Mouse (Mus musculus) midbrain, embryonic 10.5 days (tissue): ENCODE measurements around the gene Ahctf1. TPM values are rescaled to one million over a fixed set of nuclear protein-coding genes. Genes with fewer than 3 reads are reported as not detected.
"Not testable (repeated sequence)": the region's sequence is repeated elsewhere in the genome, so short reads cannot be mapped to it uniquely, and the experiment has no call there.

ENCODE experiments used
- DNase-seq: peaks from one replicate; pipeline ENCODE4 v3.0.0-alpha.2; 2017; ENCODE audit warnings: low spot score
- H3K27ac ChIP-seq: fragments of 300-500 bp; sonication (generic); replicated peaks from 2 replicates; pipeline ENCODE4 v1.5.1; 2016; ENCODE audit warnings: mild to moderate bottlenecking
- H3K27me3 ChIP-seq: fragments of 300-500 bp; sonication (generic); 2 replicates; pipeline ENCODE4 v1.6.1; 2016; ENCODE audit warnings: low read depth, mild to moderate bottlenecking; ENCODE audit not compliant: poor library complexity, severe bottlenecking
- H3K36me3 ChIP-seq: fragments of 300-500 bp; sonication (generic); 2 replicates; pipeline ENCODE4 v1.6.1; 2016; ENCODE audit warnings: mild to moderate bottlenecking, moderate library complexity
- H3K4me1 ChIP-seq: fragments of 300-500 bp; sonication (generic); 2 replicates; pipeline ENCODE4 v1.6.1; 2016
- H3K4me3 ChIP-seq: fragments of 300-500 bp; sonication (generic); 2 replicates; pipeline ENCODE4 v1.5.1; 2016; ENCODE audit warnings: mild to moderate bottlenecking, moderate library complexity
- H3K9me3 ChIP-seq: fragments of 300-500 bp; sonication (generic); replicated peaks from 2 replicates; pipeline ENCODE4 v1.6.1; 2016; ENCODE audit warnings: mild to moderate bottlenecking
- WGBS: fragments of 180-500 bp; shearing (Covaris S2); methylation state at CpG from one replicate; pipeline ENCODE4 v1.1.7; 2016; 5-methylcytosine and 5-hydroxymethylcytosine counted together
- polyA plus RNA-seq: library from polyadenylated mRNA; unstranded; fragments of >200 nt; fragmentation: Nextera tagmentation; extraction: Ambion mirVana; gene quantifications from 2 replicates; pipeline ENCODE4 v1.2.1, GENCODE M21; 2016

The Ahctf1 gene
- polyA plus RNA-seq, 1 experiment from 2014 or later: 27.3 TPM

DNA sequence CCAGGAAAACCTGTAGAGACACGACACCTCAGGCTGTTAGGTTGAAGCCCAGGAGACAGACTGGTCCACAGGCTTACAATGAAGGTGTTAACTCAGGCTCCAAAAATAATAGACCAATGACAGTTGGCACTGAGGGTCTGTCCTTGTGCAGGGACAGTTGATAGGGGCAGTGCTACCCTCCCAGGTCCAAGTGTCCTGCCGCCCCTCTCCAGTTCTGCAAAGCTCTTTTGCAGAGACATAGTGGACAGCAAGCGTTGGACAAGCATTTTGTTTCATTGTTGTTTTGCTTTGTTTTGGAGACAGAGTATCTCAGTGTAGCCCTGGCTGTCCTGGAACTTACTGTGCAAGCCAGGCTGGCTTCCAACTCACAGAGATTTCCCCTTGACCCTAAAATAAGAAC lies 72.1 kb downstream of the Ahctf1 start:
- WGBS: 93% methylated on average over 3 of the region's 3 CpGs
- DNase-seq: no peak

GRCm38 (mm10) chr1:179728661-179729060 lies 74.8 kb downstream of the Ahctf1 start:
- Histone ChIP-seq H3K9me3 (no peaks in the 10 kb centered on the region), H3K27ac (no peak overlapping the region), H3K4me1 (no peaks in the 10 kb centered on the region), H3K36me3 (no peaks in the 10 kb centered on the region), H3K4me3 (no peak overlapping the region), H3K27me3 (no peaks in the 10 kb centered on the region)
- no peak for DNase-seq
- 88% methylated on average over 10 of the region's 10 CpGs for whole genome bisulfite sequencing

More for the DNA sequence above, 72.1 kb downstream of the Ahctf1 start:
- Histone ChIP-seq H3K4me3 (no peak overlapping the region), H3K9me3 (no peaks in the 10 kb centered on the region), H3K36me3 (no peaks in the 10 kb centered on the region), H3K27me3 (no peaks in the 10 kb centered on the region), H3K4me1 (no peaks in the 10 kb centered on the region), H3K27ac (no peak overlapping the region)

GRCm38 (mm10) chr1:179722811-179723469 lies 80.5 kb downstream of the Ahctf1 start:
- WGBS: 79% methylated on average over 8 of the region's 8 CpGs
- no peaks in the 10 kb centered on the region for H3K9me3 ChIP-seq
- H3K27ac ChIP-seq: no peak overlapping the region
- no peaks in the 10 kb centered on the region for H3K36me3 ChIP-seq
- no peaks in the 10 kb centered on the region for H3K27me3 ChIP-seq
- DNase-seq: no peak
- no peaks in the 10 kb centered on the region for H3K4me1 ChIP-seq
- H3K4me3 ChIP-seq: no peak overlapping the region

DNA sequence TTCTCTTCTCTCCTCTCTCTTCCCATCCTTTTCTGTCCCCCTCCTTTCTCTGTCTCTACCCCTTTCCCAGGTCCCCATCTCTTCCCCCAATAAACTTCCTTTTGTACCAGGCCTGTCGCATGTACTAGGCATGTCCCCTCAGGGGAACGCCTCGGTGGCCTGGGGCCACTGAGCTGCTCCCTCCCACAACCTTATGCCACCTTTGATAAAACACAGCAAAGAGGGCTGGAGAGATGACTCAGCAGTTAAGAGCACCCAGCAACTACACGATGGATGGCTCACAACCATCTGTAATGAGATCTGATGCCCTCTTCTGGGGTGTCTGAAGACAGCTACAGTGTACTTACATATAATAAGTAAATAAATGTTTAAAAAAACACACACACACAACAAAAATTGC lies 87.7 kb downstream of the Ahctf1 start:
- H3K4me1 ChIP-seq: no peaks in the 10 kb centered on the region
- peaks cover 6% of the 10 kb centered on the region; the same call in 1 of the 2 replicates for H3K9me3 ChIP-seq
- no peaks in the 10 kb centered on the region for H3K27me3 ChIP-seq
- DNase-seq: no peak
- no peak overlapping the region for H3K4me3 ChIP-seq
- WGBS: 95% methylated on average over 4 of the region's 4 CpGs
- no peak overlapping the region for H3K27ac ChIP-seq
- no peaks in the 10 kb centered on the region for H3K36me3 ChIP-seq

DNA sequence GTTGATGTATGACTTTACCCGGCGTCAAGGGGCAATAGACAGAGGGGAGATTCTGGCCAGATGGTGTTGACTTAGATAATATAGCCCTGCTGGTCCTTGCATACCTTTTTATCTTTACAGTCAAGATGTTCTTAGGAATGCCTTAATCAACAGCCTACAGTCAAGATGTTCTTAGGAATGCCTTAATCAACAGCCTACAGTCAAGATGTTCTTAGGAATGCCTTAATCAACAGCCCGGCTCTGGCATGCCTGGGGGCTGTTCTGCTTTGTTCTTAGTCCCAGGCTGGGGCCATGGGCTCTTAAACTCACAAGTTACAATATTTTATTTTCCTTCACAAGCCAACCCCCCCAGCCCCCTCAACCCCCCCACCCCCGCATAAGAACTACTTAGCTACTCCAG lies 88.2 kb downstream of the Ahctf1 start:
- not testable (repeated sequence) for H3K36me3 ChIP-seq, H3K9me3 ChIP-seq, DNase-seq, H3K27me3 ChIP-seq, H3K27ac ChIP-seq, H3K4me1 ChIP-seq, H3K4me3 ChIP-seq
- 90% methylated on average over 4 of the region's 4 CpGs for WGBS

GRCm38 (mm10) chr1:179713367-179713766 lies 90.1 kb downstream of the Ahctf1 start:
- Histone ChIP-seq H3K36me3 (no peaks in the 10 kb centered on the region), H3K4me1 (no peaks in the 10 kb centered on the region), H3K27ac (no peak overlapping the region), H3K9me3 (peaks cover 6% of the 10 kb centered on the region; the same call in 1 of the 2 replicates), H3K4me3 (no peak overlapping the region), H3K27me3 (no peaks in the 10 kb centered on the region)
- no peak for DNase-seq
- 78% methylated on average over 3 of the region's 3 CpGs for WGBS

DNA sequence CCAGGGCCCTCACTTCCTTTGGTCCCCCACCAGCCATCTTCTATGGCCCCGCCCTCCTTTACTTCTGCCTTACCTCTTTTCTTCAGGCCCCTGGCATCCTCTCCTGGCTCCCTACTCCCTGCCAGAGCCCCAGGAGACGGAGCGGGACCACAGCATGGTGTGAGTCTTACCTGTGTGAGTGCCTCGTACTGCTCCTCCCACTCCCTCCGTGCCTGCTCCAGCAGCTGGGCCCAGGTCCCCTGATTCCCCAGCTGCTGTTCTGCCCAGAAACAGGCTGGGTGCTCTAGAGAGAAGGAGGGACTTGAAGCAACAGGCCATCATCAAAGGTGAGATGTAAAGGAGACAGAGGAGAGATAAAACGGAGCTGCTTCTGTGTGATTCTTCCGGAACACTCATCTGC lies 90.8 kb downstream of the Ahctf1 start:
- no peak for DNase-seq
- Histone ChIP-seq H3K4me3 (no peak overlapping the region), H3K36me3 (no peaks in the 10 kb centered on the region), H3K4me1 (no peaks in the 10 kb centered on the region), H3K9me3 (peaks cover 6% of the 10 kb centered on the region; the same call in 1 of the 2 replicates), H3K27ac (no peak overlapping the region), H3K27me3 (no peaks in the 10 kb centered on the region)
- 85% methylated on average over 7 of the region's 7 CpGs for WGBS

- Histone ChIP-seq H3K4me3 (no peak overlapping the region), H3K27me3 (no peaks in the 10 kb centered on the region), H3K4me1 (no peaks in the 10 kb centered on the region), H3K27ac (no peak overlapping the region), H3K9me3 (peaks cover 5% of the 10 kb centered on the region; the same call in 1 of the 2 replicates), H3K36me3 (no peaks in the 10 kb centered on the region)
- no peak for DNase-seq
- 90% methylated on average over 5 of the region's 5 CpGs for WGBS
These were observed 92.7 kb downstream of the Ahctf1 start for GRCm38 (mm10) chr1:179710739-179711138.

- H3K27me3 ChIP-seq: no peaks in the 10 kb centered on the region
- no peak for DNase-seq
These were observed 94.1 kb downstream of the Ahctf1 start for GRCm38 (mm10) chr1:179709390-179709789.

DNA sequence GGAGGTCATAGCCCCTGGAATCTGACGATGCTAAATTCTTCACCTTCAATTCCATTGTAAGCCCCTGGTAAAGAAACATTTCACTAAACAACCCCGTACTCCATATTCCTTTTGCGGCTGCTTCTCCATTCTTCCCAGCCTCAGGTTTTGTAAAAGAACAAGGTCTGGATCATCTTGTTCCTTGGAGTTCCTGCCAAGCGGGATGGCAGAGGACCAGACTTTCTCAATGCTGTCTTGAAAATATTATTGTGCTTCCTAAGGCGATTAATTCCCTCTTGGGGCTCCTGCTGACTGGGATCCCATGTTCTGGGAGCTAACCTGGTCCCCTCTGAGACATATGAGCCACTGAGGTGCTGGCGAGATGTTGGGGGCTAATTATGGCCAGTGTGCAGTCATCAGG lies 98.3 kb downstream of the Ahctf1 start:
- Histone ChIP-seq H3K9me3 (no peaks in the 10 kb centered on the region), H3K27me3 (no peaks in the 10 kb centered on the region), H3K4me3 (no peak overlapping the region), H3K4me1 (no peaks in the 10 kb centered on the region), H3K27ac (no peak overlapping the region), H3K36me3 (no peaks in the 10 kb centered on the region)
- 89% methylated on average over 6 of the region's 6 CpGs for WGBS
- DNase-seq: no peak

More at GRCm38 (mm10) chr1:179709390-179709789, 94.1 kb downstream of the Ahctf1 start:
- 87% methylated on average over 6 of the region's 6 CpGs for WGBS
- Histone ChIP-seq H3K4me3 (no peak overlapping the region), H3K9me3 (no peaks in the 10 kb centered on the region), H3K36me3 (no peaks in the 10 kb centered on the region), H3K27ac (no peak overlapping the region), H3K4me1 (no peaks in the 10 kb centered on the region)

DNA sequence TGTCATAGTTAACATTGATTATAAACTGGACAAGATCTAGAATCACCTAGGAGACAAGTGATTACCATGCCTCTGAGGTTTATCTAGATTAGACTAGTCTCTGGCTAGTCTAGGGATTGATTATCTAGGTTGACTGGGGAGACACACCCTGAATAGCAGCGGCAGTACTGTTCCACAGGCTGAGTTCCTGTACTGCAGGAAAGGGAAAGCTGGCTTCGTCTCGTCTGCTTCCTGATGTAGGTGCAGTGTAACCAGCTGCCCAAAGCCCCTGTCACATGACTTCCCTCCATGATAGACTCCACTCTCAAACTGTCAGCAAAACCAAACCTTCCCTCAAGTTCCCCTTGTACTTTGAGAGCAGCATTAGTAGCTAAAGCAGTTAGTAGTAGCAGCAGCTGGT lies 99.3 kb downstream of the Ahctf1 start:
- Histone ChIP-seq H3K4me3 (no peak overlapping the region), H3K36me3 (no peaks in the 10 kb centered on the region), H3K4me1 (no peaks in the 10 kb centered on the region), H3K27me3 (no peaks in the 10 kb centered on the region), H3K27ac (no peak overlapping the region), H3K9me3 (no peaks in the 10 kb centered on the region)
- DNase-seq: no peak
- 80% methylated on average over 3 of the region's 3 CpGs for WGBS
